Mouse (Mus musculus): ENCODE measurements around the gene Adgrd1.

DNA sequence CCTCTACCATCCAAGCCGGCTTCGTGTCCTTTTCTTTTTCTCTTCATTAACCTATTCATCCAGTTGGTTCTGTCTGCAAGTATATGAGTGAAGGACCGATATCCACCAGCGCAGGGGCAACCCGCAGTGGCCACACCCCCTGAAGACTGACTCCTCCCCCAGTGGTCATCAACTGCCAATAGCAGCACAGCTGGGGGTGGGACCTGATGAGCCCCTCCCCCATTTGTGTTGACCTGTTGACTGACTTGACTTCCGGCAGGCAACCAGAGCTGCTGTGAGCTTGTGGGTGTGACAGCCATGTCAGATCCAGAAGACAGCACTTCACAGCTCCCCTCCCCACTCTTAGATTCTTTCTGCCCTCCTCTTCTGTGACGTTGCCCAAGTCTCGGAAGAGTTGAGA lies 19.7 kb downstream of the Adgrd1 start:
- TF ChIP-seq CTCF (IDR thresholded peaks at IDR 0.05; ENCODE audit: low read depth, low read length) (no peak), POLR2A (IDR thresholded peaks at IDR 0.05; ENCODE audit: borderline replicate concordance, low read depth, low read length) (no peak)

All from bone marrow macrophage, adult 2 months (primary cell).